Mouse (Mus musculus) G1E (cell line): ENCODE measurements at regions not wholly inside any gene's neighbourhood (a gene's known extent, or its start where the extent isn't known, plus 50 kb on each side); places are given as distances from the start of the nearest gene placed in this dataset.

Source experiments
- CTCF ChIP-seq: IDR thresholded peaks from 2 replicates; pipeline ENCODE4 v1.5.1; 2012; ENCODE audit warnings: low read depth, low read length, inconsistent platforms, mixed read lengths
- GATA1 ChIP-seq: IDR thresholded peaks from 2 replicates; pipeline ENCODE4 v1.6.1; 2012; ENCODE audit warnings: borderline replicate concordance, low read length, inconsistent platforms, mixed read lengths

- TF ChIP-seq CTCF: no peak
- TF ChIP-seq GATA1: no peak
These were observed 346.2 kb upstream of the 3110018I06Rik start for GRCm38 (mm10) chr12:107142226-107142625.
